Mouse (Mus musculus) bone marrow, adult 2 months (tissue): Measurements from ENCODE around the gene Wfdc17.

ENCODE experiments used
- CTCF ChIP-seq: fragments of 200-500 bp; IDR thresholded peaks from 2 replicates; pipeline ENCODE4 v1.5.1; 2011; ENCODE audit warnings: low read length, control low read depth; ENCODE audit not compliant: control insufficient read depth, insufficient read depth
- POLR2A ChIP-seq: fragments of 200-500 bp; IDR thresholded peaks from 2 replicates; pipeline ENCODE4 v1.6.1; 2011; ENCODE audit warnings: low read depth, mild to moderate bottlenecking, control low read depth, low read length, borderline replicate concordance; ENCODE audit not compliant: control insufficient read depth

- TF ChIP-seq CTCF (no peak), POLR2A (no peak)
Measured at GRCm38 (mm10) chr11:83712671-83713070, 8.9 kb downstream of the Wfdc17 start.
